Mouse (Mus musculus): ENCODE results near the gene 9930111J21Rik2.
"Not testable (repeated sequence)": the region's sequence is repeated elsewhere in the genome, so short reads cannot be mapped to it uniquely, and the experiment has no call there.

DNA sequence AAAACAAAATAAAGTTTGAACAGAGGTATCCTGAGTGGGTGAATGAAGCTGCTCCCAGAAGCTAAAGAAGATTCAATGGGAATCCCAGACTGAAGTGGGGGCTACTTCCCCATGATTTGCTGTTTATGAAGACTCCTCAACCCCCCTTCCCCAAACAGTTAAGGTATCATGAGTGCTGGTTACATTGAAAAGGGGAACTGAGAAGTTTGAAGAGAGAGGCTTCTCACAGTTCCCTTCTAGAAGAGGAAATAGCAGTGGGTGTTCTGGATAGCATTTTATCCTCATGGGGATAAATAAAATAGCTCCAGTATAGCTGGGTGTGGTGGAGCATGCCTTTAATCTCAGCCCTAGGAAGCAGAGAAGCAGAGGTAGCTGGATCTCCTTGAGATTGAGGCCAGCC is 978 bp downstream of the 9930111J21Rik2 start:
- not testable (repeated sequence) for TF ChIP-seq CTCF (IDR thresholded peaks at IDR 0.05; ENCODE audit: low read depth); EP300 (optimal IDR thresholded peaks at IDR 0.05)

Data from stomach, postnatal 0 days (tissue).